Mouse (Mus musculus) c-Kit-positive CD71-positive TER-119-positive erythroid progenitor cells, embryonic 14.5 days (primary cell): ENCODE measurements around the gene Ugt1a10.
"Not testable (repeated sequence)": the region's sequence is repeated elsewhere in the genome, so short reads cannot be mapped to it uniquely, and the experiment has no call there.

Experiments used
- DNase-seq: peaks from one replicate; pipeline ENCODE4 v3.0.0-alpha.2; 2013; ENCODE audit warnings: low spot score

Gene Ugt1a10

GRCm38 (mm10) chr1:88215466-88216380 is 160.5 kb downstream of the Ugt1a10 start:
- DNase-seq = no peak

GRCm38 (mm10) chr1:88216551-88216950 is 161.4 kb downstream of the Ugt1a10 start:
- no peak for DNase-seq

- no peak for DNase-seq
These were observed 162.0 kb downstream of the Ugt1a10 start for GRCm38 (mm10) chr1:88217144-88217543.

- no peak for DNase-seq
These were observed 162.4 kb downstream of the Ugt1a10 start for GRCm38 (mm10) chr1:88217576-88217975.

DNA sequence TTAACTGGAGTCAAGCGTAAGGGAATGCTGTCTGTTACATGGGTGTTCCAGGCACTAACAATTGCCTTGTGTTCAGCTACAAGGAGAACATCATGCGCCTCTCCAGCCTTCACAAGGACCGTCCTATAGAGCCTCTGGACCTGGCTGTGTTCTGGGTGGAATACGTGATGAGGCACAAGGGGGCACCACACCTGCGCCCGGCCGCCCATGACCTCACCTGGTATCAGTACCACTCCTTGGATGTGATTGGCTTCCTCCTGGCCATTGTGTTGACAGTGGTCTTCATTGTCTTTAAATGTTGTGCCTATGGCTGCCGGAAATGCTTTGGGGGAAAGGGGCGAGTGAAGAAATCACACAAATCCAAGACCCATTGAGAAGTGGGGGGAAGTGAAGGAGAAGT is 162.9 kb downstream of the Ugt1a10 start:
- DNase-seq = no peak

DNA sequence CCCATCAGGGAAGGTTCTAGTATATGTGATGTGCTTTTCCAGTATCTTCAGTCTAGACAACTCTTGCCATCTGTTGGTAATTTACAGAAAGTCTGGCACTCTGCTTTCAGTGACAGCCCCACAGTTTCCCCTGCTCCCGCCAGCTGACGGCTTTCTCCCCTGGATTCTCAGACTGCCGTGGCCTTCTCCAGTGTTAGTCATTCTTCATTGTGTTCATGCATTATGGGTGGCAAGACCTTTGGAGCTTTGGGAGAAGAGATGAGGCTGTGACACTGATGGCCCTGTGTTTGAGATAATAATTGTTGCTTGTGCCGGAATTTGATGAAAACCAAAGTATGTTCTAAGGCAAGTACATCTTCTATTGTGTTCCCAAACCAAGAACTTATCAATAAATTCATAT is 163.4 kb downstream of the Ugt1a10 start:
- DNase-seq = no peak

DNA sequence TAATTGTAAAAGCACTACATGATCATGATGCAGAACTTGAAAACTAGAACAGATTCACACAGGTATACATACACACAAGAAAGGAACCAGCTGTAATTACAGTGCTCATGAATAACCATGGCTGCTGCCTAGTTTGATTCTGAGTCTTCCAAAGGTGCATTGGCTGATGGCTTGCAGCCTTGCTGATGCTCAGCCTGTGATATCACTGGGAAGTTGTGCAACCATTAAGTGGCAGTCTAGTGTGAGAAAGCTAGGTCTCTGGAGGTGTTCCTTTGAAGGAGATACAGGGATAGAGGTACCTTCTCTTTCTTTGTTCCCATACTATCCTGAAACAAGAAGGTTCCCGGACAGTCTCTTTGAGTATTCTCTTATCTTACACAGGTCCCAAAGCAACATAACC is 163.9 kb downstream of the Ugt1a10 start:
- DNase-seq = no peak

GRCm38 (mm10) chr1:88220336-88220735 is 165.1 kb downstream of the Ugt1a10 start:
- DNase-seq = no peak

- no peak for DNase-seq
These were observed 167.0 kb downstream of the Ugt1a10 start for GRCm38 (mm10) chr1:88222216-88222615.

- DNase-seq = not testable (repeated sequence)
These were observed 167.9 kb downstream of the Ugt1a10 start for GRCm38 (mm10) chr1:88223011-88223515.

DNA sequence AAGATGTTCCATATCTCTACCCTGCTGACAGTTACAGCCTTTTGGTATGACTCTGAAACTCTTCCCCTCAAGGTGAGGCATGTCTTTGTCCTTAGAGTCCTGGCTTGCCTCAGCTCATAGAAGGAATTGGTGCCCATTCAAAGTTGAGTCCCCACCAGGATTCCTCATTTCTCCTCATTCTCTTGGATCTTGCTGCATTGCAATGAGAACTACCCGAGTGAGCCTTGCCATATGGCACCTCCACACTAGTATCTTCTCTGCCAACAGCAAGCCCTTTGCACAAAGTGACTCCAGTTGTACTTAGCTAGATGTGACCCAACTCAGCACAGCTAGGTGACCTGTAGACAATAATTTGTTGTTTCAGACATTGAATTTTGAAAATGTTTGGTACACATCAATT is 168.4 kb downstream of the Ugt1a10 start:
- no peak for DNase-seq

DNA sequence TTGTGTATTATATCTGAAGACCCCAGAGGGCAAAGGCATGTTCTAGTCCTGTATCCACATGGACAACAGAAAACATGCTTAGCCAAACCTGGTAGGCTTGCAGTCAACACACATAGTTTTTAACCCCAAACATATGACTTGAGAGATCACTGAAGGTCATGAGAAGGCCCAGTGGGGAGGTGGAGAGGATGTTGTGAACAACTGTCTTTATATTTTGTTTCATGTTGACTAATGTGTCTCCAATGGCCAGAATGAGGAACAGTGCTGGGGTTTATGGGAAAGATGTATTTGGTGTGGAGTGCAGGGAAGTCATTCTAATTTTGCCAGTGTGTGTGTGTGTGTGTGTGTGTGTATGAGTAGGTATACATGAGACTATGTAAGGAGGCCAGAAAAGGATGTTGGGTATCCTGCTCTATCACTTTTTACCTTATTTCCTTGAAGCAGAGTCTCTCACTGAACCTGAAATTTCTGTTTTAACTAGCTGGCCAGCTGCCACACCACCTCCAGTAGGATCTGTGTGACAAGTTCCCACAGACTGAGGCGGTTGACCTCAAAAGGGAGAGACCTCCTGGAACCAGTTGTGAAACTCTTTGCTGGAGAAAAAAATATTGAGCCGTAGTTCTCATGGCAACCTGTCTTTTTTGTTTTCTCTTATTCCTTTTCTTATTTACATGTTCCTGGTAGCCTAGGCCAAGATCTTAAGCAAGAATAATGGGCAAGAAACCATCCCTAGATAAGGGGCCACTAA is 169.0 kb downstream of the Ugt1a10 start:
- DNase-seq = no peak

DNA sequence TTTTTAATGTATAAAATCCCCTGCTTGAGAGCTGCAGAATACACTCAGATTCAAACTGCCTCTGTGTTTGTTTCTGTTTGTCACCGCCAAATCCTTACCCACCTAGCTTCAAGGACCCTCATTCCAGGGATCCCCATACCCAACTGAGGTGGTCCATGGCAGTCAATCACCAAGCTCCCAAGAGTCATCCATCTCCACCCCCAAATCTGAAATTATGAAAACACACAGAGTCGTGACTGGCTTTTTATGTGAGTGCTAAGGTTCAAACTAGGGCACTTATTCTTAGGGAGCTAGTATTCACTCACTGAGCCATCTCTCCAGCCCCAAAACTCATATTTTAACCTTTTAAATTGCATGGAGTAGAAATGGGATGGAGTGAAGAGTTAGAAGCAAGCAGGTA is 170.1 kb downstream of the Ugt1a10 start:
- not testable (repeated sequence) for DNase-seq

DNA sequence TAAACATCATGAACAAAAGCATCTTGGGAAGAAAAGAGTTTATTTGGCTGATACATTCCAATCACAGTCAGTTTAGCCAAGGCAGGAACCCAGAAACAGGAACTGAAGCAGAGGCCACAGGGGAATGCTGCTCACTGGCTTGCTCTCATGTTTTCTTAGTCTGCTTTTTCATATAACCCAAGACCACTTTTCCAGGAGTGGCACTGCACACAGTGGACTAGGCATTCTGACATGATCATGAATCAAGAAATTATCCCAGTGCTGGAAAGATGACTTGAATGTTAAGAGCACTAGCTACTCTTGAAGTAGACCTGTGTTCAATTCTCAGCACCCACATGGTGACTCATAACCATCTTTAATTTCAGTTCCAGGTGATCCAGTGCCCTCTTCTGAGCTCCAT is 170.6 kb downstream of the Ugt1a10 start:
- no peak for DNase-seq

DNA sequence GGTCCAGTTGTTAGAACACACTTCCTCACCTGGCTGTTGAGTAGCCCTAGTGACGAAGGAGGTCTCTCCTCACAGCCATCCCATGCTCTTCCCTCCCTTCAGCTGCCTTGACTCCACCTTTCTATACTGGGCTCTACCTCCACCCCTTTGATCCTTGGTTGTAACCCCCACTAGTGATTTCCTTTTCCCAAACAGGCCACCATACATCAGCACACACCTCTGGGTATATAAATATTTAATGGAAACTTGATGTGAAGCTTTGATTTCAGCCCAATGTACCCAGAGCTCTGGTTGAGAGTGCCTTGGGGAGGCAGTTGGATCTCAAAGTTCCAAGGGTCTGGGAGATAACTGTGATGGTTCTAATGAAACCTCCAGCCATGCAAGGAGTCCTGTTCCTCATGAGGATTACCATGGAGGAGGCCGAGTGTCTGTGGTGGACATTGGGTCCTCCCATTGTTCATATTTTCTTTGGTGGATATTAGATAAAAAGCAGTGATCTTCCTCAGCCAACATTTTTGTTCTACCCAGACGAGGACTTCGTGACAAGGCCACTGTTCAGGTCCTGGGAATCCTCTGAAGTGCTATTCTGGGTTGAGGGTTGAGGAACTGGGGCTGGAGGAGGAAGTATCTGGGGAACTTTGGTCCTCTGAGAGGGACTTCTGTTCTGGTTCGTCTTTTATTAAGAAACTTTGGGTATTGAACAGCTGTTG is 171.6 kb downstream of the Ugt1a10 start, which contains the start of gene Mroh2a:
Mroh2a (plus strand) TSS at position 317 of the 710 bp plus-strand sequence.
- DNase-seq = no peak

GRCm38 (mm10) chr1:88227482-88227881 is 172.3 kb downstream of the Ugt1a10 start:
- DNase-seq = no peak

GRCm38 (mm10) chr1:88228121-88228520 is 172.9 kb downstream of the Ugt1a10 start:
- DNase-seq = no peak

- no peak for DNase-seq
These were observed 174.4 kb downstream of the Ugt1a10 start for GRCm38 (mm10) chr1:88229566-88229965.

GRCm38 (mm10) chr1:88229986-88230385 is 174.8 kb downstream of the Ugt1a10 start:
- DNase-seq = no peak

DNA sequence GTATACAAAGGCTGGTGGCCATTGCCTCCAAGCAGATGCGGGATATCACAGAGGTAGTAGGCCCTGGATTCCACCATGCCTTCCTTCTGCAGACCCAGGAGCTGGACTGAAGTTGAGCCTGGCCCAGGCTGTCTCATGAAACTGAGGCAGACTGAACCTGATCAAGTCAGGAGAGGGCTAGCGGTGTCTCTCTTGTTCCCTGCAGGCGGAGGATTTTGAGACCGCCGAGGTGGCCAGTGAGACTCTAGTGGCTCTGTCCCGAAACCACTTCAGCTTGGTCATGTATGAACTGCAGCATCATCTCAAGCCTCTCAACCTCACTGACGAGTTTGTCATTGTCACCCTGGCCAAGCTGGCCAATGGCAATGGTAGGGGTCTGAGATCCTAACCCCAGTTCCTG is 175.2 kb downstream of the Ugt1a10 start:
- DNase-seq = no peak

GRCm38 (mm10) chr1:88230981-88231802 is 176.0 kb downstream of the Ugt1a10 start:
- DNase-seq = no peak
